Mouse (Mus musculus): ENCODE data around the gene Gm13697. TPM values are rescaled to one million over a fixed set of nuclear protein-coding genes. Genes with fewer than 3 reads are reported as not detected.

The Gm13697 gene
- under 1 TPM in 1 of 2 experiments, not detected in 1; 0.16 TPM for polyA plus RNA-seq (2017; shearing (Covaris generic))

GRCm38 (mm10) chr2:83984443-83984842 lies at the start of gene Gm13697:
Gene Gm13697 (plus strand): TSS chr2:83984743.

GRCm38 (mm10) chr2:83940931-83941361 lies 43.6 kb upstream of the Gm13697 start, which contains the start of gene Zswim2:
Gene Zswim2 (minus strand): TSS chr2:83941228.

GRCm38 (mm10) chr2:83955393-83955792 lies 29.1 kb upstream of the Gm13697 start, which contains the start of gene Gm13698:
Gene Gm13698 (plus strand): TSS chr2:83955693.

GRCm38 (mm10) chr2:83961203-83961602 lies 23.3 kb upstream of the Gm13697 start, which contains the start of gene Gm13693:
Gene Gm13693 (plus strand): TSS chr2:83961503.

GRCm38 (mm10) chr2:83967013-83967412 lies 17.5 kb upstream of the Gm13697 start, which contains the start of gene Gm13695:
Gene Gm13695 (plus strand): TSS chr2:83967313.

GRCm38 (mm10) chr2:83972823-83973222 lies 11.7 kb upstream of the Gm13697 start, which contains the start of gene Gm13696:
Gene Gm13696 (plus strand): TSS chr2:83973123.

GRCm38 (mm10) chr2:83978633-83979032 lies 5.9 kb upstream of the Gm13697 start, which contains the start of gene Gm13694:
Gene Gm13694 (plus strand): TSS chr2:83978933.

GRCm38 (mm10) chr2:83990253-83990652 lies 5.7 kb downstream of the Gm13697 start, which contains the start of gene Gm13691:
Gene Gm13691 (plus strand): TSS chr2:83990553.

Other genes with a start within 250 kb of the Gm13697 start
- gene Fam171b, start 172.1 kb upstream of the Gm13697 start, polyA plus RNA-seq (2017; shearing (Covaris generic)), result under 1 TPM in 1 of 2 experiments, not detected in 1; 0.14 TPM
- not detected for gene Zswim2, start 43.5 kb upstream of the Gm13697 start, polyA plus RNA-seq (2017; shearing (Covaris generic))
- under 1 TPM in 1 of 2 experiments, not detected in 1; 0.16 TPM for gene Gm13698, start 29.1 kb upstream of the Gm13697 start, polyA plus RNA-seq (2017; shearing (Covaris generic))
- under 1 TPM in 1 of 2 experiments, not detected in 1; 0.16 TPM for gene Gm13693, start 23.2 kb upstream of the Gm13697 start, polyA plus RNA-seq (2017; shearing (Covaris generic))
- not detected for gene Gm13695, start 17.4 kb upstream of the Gm13697 start, polyA plus RNA-seq (2017; shearing (Covaris generic))
- gene Gm13696, start 11.6 kb upstream of the Gm13697 start, polyA plus RNA-seq (2017; shearing (Covaris generic)), result under 1 TPM in 1 of 2 experiments, not detected in 1; 0.16 TPM
- under 1 TPM in 1 of 2 experiments, not detected in 1; 0.16 TPM for gene Gm13694, start 5.8 kb upstream of the Gm13697 start, polyA plus RNA-seq (2017; shearing (Covaris generic))
- under 1 TPM in 1 of 2 experiments, not detected in 1; 0.16 TPM for gene Gm13691, start 5.8 kb downstream of the Gm13697 start, polyA plus RNA-seq (2017; shearing (Covaris generic))